Mouse (Mus musculus) liver, embryonic 14.5 days (tissue): ENCODE measurements around the gene Itga1. TPM values are rescaled to one million over a fixed set of nuclear protein-coding genes. Genes with fewer than 3 reads are reported as not detected.

Experiments
- ATAC-seq: fragments of 200-750 bp; cut with Nextera tagmentation; 2 replicates; pipeline ENCODE4 v1.8.0; 2017; ENCODE audit warnings: moderate number of reproducible peaks, mild to moderate bottlenecking, moderate library complexity; ENCODE audit not compliant: insufficient read depth
- DNase-seq, 3 experiments: peaks; one replicate each; pipeline ENCODE4 v3.0.0-alpha.2; 2012 to 2013; ENCODE audit warnings: low read depth in 3 of 3, low spot score in 3 of 3
- H3K27ac ChIP-seq: fragments of 300-500 bp; sonication (generic); 2 replicates; pipeline ENCODE4 v1.5.1; 2014; ENCODE audit warnings: moderate library complexity, mild to moderate bottlenecking, control low read depth, inconsistent platforms
- H3K27me3 ChIP-seq: fragments of 300-500 bp; sonication (generic); 2 replicates; pipeline ENCODE4 v1.6.1; 2014; ENCODE audit warnings: mild to moderate bottlenecking, low read length, moderate library complexity; ENCODE audit not compliant: control insufficient read depth, insufficient read depth
- H3K36me3 ChIP-seq: fragments of 300-500 bp; sonication (generic); replicated peaks from 2 replicates; pipeline ENCODE4 v1.6.1; 2014; ENCODE audit warnings: low read depth; ENCODE audit not compliant: control insufficient read depth, insufficient read depth
- H3K4me1 ChIP-seq, 2 experiments: fragments of 200-500 bp in 1 of 2; fragments of 300-500 bp in 1 of 2; sonication (generic) in 1 of 2; replicated peaks; 2 replicates each; pipeline ENCODE4 v1.6.1; 2012 to 2014; ENCODE audit warnings: antibody characterized with exemption in 1 of 2, inconsistent platforms in 1 of 2, low read length in 1 of 2; ENCODE audit not compliant: control insufficient read depth in 2 of 2, insufficient read depth in 2 of 2
- H3K4me2 ChIP-seq: fragments of 300-500 bp; sonication (generic); 2 replicates; pipeline ENCODE4 v1.6.1; 2014; ENCODE audit warnings: low read depth, mild to moderate bottlenecking, control low read depth, moderate library complexity
- H3K4me3 ChIP-seq, 2 experiments: fragments of 200-500 bp in 1 of 2; fragments of 300-500 bp in 1 of 2; sonication (generic) in 1 of 2; 2 replicates each; pipeline ENCODE4 v1.5.1; 2012 to 2014; ENCODE audit warnings: low read depth in 2 of 2, low read length in 2 of 2, mild to moderate bottlenecking in 2 of 2, control low read depth in 1 of 2, inconsistent platforms in 1 of 2, moderate library complexity in 1 of 2; ENCODE audit not compliant: insufficient read depth in 1 of 2
- H3K9ac ChIP-seq: fragments of 300-500 bp; sonication (generic); replicated peaks from 2 replicates; pipeline ENCODE4 v1.6.1; 2014; ENCODE audit warnings: mild to moderate bottlenecking, control low read depth, moderate library complexity
- H3K9me3 ChIP-seq: fragments of 300-500 bp; sonication (generic); 2 replicates; pipeline ENCODE4 v1.6.1; 2016; ENCODE audit warnings: low read length, mixed read lengths; ENCODE audit not compliant: control insufficient read depth
- CTCF ChIP-seq: IDR thresholded peaks from 2 replicates; pipeline ENCODE4 v1.5.1; 2016; ENCODE audit warnings: antibody characterized with exemption, low read depth, control low read depth
- EP300 ChIP-seq: IDR thresholded peaks from 2 replicates; pipeline ENCODE4 v1.6.1; 2016; ENCODE audit warnings: antibody characterized with exemption, low read depth
- WGBS: fragments of 180-500 bp; shearing (Covaris S2); extraction: QIAGEN DNeasy Blood & Tissue Kit; methylation state at CpG from one replicate; pipeline ENCODE4 v1.1.7; 2014; ENCODE audit not compliant: insufficient replicate concordance; 5-methylcytosine and 5-hydroxymethylcytosine counted together
- polyA plus RNA-seq, 2 experiments: library from polyadenylated mRNA; depleted of rRNA in 1 of 2; stranded (reverse) in 1 of 2; unstranded in 1 of 2; fragments of >200 nt; fragmentation: Nextera tagmentation in 1 of 2; extraction: Ambion mirVana in 1 of 2; gene quantifications; 2 replicates each; pipeline versions ENCODE4 v1.2.1 to v1.2.3; 2012 to 2014

Gene Itga1
- polyA plus RNA-seq, 2 experiments: 0.94 to 2.8 TPM

DNA sequence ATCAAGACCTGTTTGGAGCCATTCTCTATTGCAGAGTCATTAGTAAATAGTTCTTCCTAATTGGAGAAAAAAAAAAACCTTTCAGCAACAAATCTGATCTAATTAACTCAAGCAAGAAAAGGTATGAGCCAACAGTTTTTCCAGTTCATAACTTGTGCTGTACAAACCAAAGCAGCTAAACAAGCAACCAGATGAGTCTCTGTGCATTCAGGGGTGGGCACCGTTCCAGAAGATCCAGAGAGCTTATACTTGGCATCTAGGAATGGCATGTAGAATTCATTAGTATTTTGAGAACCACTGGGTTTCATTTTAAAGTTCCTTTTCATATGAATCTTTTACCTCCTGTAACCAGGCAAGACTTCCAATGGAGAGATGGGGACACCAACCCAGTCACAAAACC lies 26.1 kb upstream of the Itga1 start:
- no peak for DNase-seq
- no peak overlapping the region for H3K4me2 ChIP-seq
- H3K9me3 ChIP-seq: no peaks in the 10 kb centered on the region
- H3K36me3 ChIP-seq: no peaks in the 10 kb centered on the region
- no peaks in the 10 kb centered on the region for H3K27me3 ChIP-seq
- no peak overlapping the region for H3K4me3 ChIP-seq
- 54% methylated on average over 1 of the region's 1 CpGs for WGBS
- no peak for ATAC-seq
- no peaks in the 10 kb centered on the region for H3K4me1 ChIP-seq
- TF ChIP-seq CTCF (no peak), EP300 (no peak)
- no peak overlapping the region for H3K27ac ChIP-seq
- no peak overlapping the region for H3K9ac ChIP-seq

DNA sequence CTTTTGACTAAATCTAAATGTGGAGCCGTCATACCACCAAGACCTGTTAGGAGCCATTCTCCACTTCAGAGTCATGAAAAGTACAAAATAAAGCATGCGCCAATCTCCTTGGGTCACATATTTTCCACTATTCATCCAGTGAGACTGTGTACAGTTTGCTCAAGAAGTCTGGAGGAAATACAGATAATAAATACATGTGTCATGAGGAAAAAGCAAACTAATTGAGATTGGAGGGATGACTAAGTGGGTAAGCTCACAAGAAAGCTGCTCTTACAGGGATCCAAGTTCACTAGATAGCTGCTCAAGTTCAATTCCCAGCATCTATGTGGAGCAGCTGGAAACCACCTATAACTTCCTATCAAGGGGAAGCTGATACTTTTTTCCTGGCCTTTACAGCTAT lies 24.8 kb upstream of the Itga1 start:
- no peak for TF ChIP-seq EP300
- no peak for TF ChIP-seq CTCF
- no peaks in the 10 kb centered on the region for H3K4me1 ChIP-seq
- H3K9ac ChIP-seq: no peak overlapping the region
- H3K27me3 ChIP-seq: no peaks in the 10 kb centered on the region
- H3K4me2 ChIP-seq: no peak overlapping the region
- 73% methylated on average over 2 of the region's 2 CpGs for WGBS
- no peaks in the 10 kb centered on the region for H3K9me3 ChIP-seq
- ATAC-seq: no peak
- DNase-seq: no peak
- no peaks in the 10 kb centered on the region for H3K36me3 ChIP-seq
- H3K27ac ChIP-seq: no peak overlapping the region
- H3K4me3 ChIP-seq: no peak overlapping the region

DNA sequence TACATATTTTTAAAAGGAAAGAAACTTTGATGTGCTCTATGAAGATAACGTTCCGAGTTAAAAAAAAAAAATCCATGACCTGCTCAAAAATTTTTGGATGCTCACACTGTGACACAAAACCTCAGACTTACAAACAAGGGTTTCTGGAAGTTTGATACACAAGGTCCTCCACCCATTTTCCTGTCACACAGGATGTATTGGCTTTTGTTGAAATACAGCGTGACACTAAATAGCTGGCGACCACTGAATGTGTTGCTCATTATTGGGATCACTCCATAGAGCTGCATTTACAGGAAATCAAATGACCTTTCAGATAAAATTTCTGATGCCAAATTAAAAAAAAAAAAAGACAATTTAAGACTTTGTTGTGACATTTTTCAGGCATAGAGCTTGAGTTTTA lies 23.4 kb upstream of the Itga1 start:
- Histone ChIP-seq H3K9me3 (no peaks in the 10 kb centered on the region), H3K4me2 (no peak overlapping the region), H3K9ac (no peak overlapping the region), H3K27me3 (no peaks in the 10 kb centered on the region), H3K27ac (no peak overlapping the region), H3K4me3 (no peak overlapping the region), H3K36me3 (no peaks in the 10 kb centered on the region), H3K4me1 (no peaks in the 10 kb centered on the region)
- ATAC-seq: no peak
- TF ChIP-seq EP300: no peak
- 65% methylated on average over 4 of the region's 4 CpGs for WGBS
- DNase-seq: no peak

- ATAC-seq (no peak), DNase-seq (no peak)
- Histone ChIP-seq H3K36me3 (no peaks in the 10 kb centered on the region), H3K27me3 (no peaks in the 10 kb centered on the region), H3K9ac (no peak overlapping the region), H3K4me1 (no peaks in the 10 kb centered on the region), H3K4me3 (no peak overlapping the region), H3K27ac (no peak overlapping the region), H3K4me2 (no peak overlapping the region), H3K9me3 (no peaks in the 10 kb centered on the region)
- TF ChIP-seq CTCF (no peak), EP300 (no peak)
- 43% methylated on average over 1 of the region's 1 CpGs for WGBS
These were observed 22.8 kb upstream of the Itga1 start for GRCm38 (mm10) chr13:115124521-115124920.

GRCm38 (mm10) chr13:115118756-115119155 lies 17.0 kb upstream of the Itga1 start:
- 41% methylated on average over 5 of the region's 5 CpGs for WGBS

More at GRCm38 (mm10) chr13:115118756-115119155, 17.0 kb upstream of the Itga1 start:
- H3K36me3 ChIP-seq: no peaks in the 10 kb centered on the region
- H3K9ac ChIP-seq: no peak overlapping the region
- no peaks in the 10 kb centered on the region for H3K4me1 ChIP-seq
- no peak for TF ChIP-seq EP300
- no peak for TF ChIP-seq CTCF
- no peak overlapping the region for H3K4me3 ChIP-seq
- H3K27me3 ChIP-seq: no peaks in the 10 kb centered on the region
- DNase-seq (no peak), ATAC-seq (no peak)
- no peak overlapping the region for H3K4me2 ChIP-seq
- H3K27ac ChIP-seq: no peak overlapping the region
- no peaks in the 10 kb centered on the region for H3K9me3 ChIP-seq
